Mouse (Mus musculus) G1E (cell line): ENCODE results near the gene Cpvl. TPM values are rescaled to one million over a fixed set of nuclear protein-coding genes. Genes with fewer than 3 reads are reported as not detected.

Source experiments
- ATAC-seq: 2 replicates; pipeline ENCODE4 v1.8.0; 2016; ENCODE audit warnings: mild to moderate bottlenecking; ENCODE audit not compliant: insufficient number of reproducible peaks, poor library complexity, low FRiP score, severe bottlenecking; ENCODE audit errors: extremely low read depth
- DNase-seq: peaks from one replicate; pipeline ENCODE4 v3.0.0; 2012; ENCODE audit warnings: low spot score
- H3K27me3 ChIP-seq: 2 replicates; pipeline ENCODE4 v1.6.1; 2012; ENCODE audit warnings: mild to moderate bottlenecking, low read length, inconsistent platforms; ENCODE audit not compliant: insufficient read depth
- H3K36me3 ChIP-seq: replicated peaks from 2 replicates; pipeline ENCODE3; 2012; ENCODE audit warnings: mild to moderate bottlenecking, inconsistent platforms
- H3K4me1 ChIP-seq: 2 replicates; pipeline ENCODE4 v1.6.1; 2012; ENCODE audit warnings: low read depth, low read length, inconsistent platforms, mixed read lengths; ENCODE audit not compliant: insufficient read depth
- H3K4me3 ChIP-seq: 2 replicates; pipeline ENCODE4 v1.5.1; 2012; ENCODE audit warnings: low read depth, mild to moderate bottlenecking, inconsistent platforms, low read length, moderate library complexity, mixed read lengths
- H3K9me3 ChIP-seq: replicated peaks from 2 replicates; pipeline ENCODE4 v1.6.1; 2012; ENCODE audit warnings: inconsistent platforms
- CTCF ChIP-seq: IDR thresholded peaks from 2 replicates; pipeline ENCODE4 v1.5.1; 2012; ENCODE audit warnings: low read depth, low read length, inconsistent platforms, mixed read lengths
- GATA1 ChIP-seq: IDR thresholded peaks from 2 replicates; pipeline ENCODE4 v1.6.1; 2012; ENCODE audit warnings: borderline replicate concordance, low read length, inconsistent platforms, mixed read lengths
- GATA2 ChIP-seq: IDR thresholded peaks from 2 replicates; pipeline ENCODE4 v1.6.1; 2012; ENCODE audit warnings: low read depth, low read length, inconsistent platforms, borderline replicate concordance
- POLR2AphosphoS5 ChIP-seq: IDR thresholded peaks from 2 replicates; pipeline ENCODE4 v1.6.1; 2012; ENCODE audit warnings: low read depth, low read length, inconsistent platforms; ENCODE audit not compliant: insufficient replicate concordance
- TAL1 ChIP-seq: conservative IDR thresholded peaks from 2 replicates; pipeline ENCODE4 v1.6.1; 2012; ENCODE audit warnings: low read depth, low read length, inconsistent platforms, mixed read lengths
- polyA plus RNA-seq: library from polyadenylated mRNA; stranded (reverse); fragments of >175 nt; gene quantifications from 2 replicates; pipeline ENCODE4 v1.2.3, GENCODE M21; 2012
- total RNA-seq, 2 experiments: library from RNA; stranded (forward) in 1 of 2; stranded (reverse) in 1 of 2; fragments of 200-1000 nt in 1 of 2; fragments of >200 nt in 1 of 2; fragmentation: Nextera tagmentation in 1 of 2; gene quantifications; 2 replicates each; pipeline ENCODE4 v1.2.3; 2014 to 2017

The Cpvl gene
- total and polyA plus RNA-seq, 3 experiments = not detected

DNA sequence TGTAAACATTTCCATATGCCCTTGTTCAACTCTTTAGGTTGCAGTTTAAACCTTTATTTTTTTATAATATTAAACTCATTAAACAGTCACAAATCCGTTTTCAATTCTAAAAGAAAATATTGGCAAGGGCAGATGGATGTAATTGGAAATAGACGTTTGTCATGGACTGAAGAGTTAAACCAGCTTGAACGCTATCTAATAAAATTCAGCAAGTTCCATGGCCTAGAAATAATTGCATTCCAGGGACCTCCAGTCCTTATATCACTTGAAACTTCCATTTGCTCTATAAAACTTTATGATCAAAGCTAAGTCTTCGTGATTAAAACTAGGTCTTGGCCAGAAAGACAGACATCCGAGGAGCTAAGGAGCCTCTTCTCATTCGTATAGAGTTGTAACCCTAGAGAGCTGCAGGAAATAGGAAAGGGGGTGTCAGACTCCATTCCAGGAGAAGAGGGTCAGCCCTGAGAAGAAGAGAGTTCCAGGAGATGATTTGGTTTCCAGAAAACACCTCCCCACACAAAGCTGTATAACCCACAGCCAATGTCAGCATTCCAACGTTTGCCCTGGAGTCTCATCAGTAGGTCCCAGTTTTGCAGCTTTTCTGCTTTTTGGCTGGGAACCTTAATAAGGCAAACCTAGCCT lies 36.2 kb downstream of the Cpvl start:
- DNase-seq = no peak
- no peaks in the 10 kb centered on the region for H3K36me3 ChIP-seq
- H3K4me3 ChIP-seq = no peak overlapping the region
- TF ChIP-seq GATA1 = no peak
- TF ChIP-seq CTCF = no peak
- no peak for TF ChIP-seq TAL1
- TF ChIP-seq GATA2 = no peak
- no peak for TF ChIP-seq POLR2AphosphoS5
- ATAC-seq = no peak
- no peaks in the 10 kb centered on the region for H3K27me3 ChIP-seq
- no peaks in the 10 kb centered on the region for H3K4me1 ChIP-seq
- H3K9me3 ChIP-seq = peaks cover 48% of the 10 kb centered on the region

DNA sequence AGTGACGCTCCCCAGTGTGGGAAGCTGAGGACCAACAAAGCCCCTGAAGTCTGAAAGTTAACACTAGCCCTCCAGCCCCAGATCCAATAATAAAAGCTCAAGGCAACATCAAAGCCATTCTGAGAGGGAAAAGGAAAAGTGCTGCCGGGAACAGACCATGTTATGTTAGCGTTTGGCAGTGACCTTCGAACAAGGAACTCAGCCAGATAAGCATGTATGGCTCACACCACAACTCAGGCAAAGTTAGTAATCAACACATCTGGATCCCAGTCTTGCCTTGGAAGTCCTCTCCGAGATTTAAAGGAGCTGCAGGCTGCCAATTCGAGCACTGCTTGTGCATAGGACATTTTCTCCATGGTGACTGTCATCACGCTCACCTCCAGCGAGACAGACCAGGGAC lies 38.7 kb downstream of the Cpvl start:
- no peak for ATAC-seq
- Histone ChIP-seq H3K36me3 (no peaks in the 10 kb centered on the region), H3K27me3 (no peaks in the 10 kb centered on the region), H3K4me1 (no peaks in the 10 kb centered on the region), H3K4me3 (no peak overlapping the region), H3K9me3 (peaks cover 36% of the 10 kb centered on the region)
- no peak for DNase-seq
- TF ChIP-seq GATA1 (no peak), TAL1 (no peak), GATA2 (no peak), CTCF (no peak), POLR2AphosphoS5 (no peak)

GRCm38 (mm10) chr6:53938942-53939341 lies 39.5 kb downstream of the Cpvl start:
- peaks cover 34% of the 10 kb centered on the region for H3K9me3 ChIP-seq
- H3K36me3 ChIP-seq = no peaks in the 10 kb centered on the region
- no peaks in the 10 kb centered on the region for H3K4me1 ChIP-seq
- no peak for TF ChIP-seq CTCF
- no peak for TF ChIP-seq GATA2
- no peak for TF ChIP-seq TAL1
- no peak for TF ChIP-seq POLR2AphosphoS5
- no peak for TF ChIP-seq GATA1
- ATAC-seq = no peak; the same call in 1 of the 2 replicates
- no peak for DNase-seq
- H3K4me3 ChIP-seq = no peak overlapping the region
- no peaks in the 10 kb centered on the region for H3K27me3 ChIP-seq

GRCm38 (mm10) chr6:53937143-53938134 lies 41.0 kb downstream of the Cpvl start:
- ATAC-seq (no peak), DNase-seq (no peak)
- Histone ChIP-seq H3K9me3 (peaks cover 36% of the 10 kb centered on the region), H3K27me3 (no peaks in the 10 kb centered on the region), H3K4me3 (no peak overlapping the region), H3K36me3 (no peaks in the 10 kb centered on the region), H3K4me1 (no peaks in the 10 kb centered on the region)
- TF ChIP-seq TAL1 (no peak), CTCF (no peak), GATA2 (no peak), GATA1 (no peak), POLR2AphosphoS5 (no peak)

- peaks cover 35% of the 10 kb centered on the region for H3K9me3 ChIP-seq
- no peak overlapping the region for H3K4me3 ChIP-seq
- no peaks in the 10 kb centered on the region for H3K4me1 ChIP-seq
- TF ChIP-seq CTCF = no peak
- no peak for TF ChIP-seq GATA1
- no peak for TF ChIP-seq TAL1
- no peak for TF ChIP-seq GATA2
- TF ChIP-seq POLR2AphosphoS5 = no peak
- ATAC-seq (no peak), DNase-seq (no peak)
- H3K27me3 ChIP-seq = no peaks in the 10 kb centered on the region
- no peaks in the 10 kb centered on the region for H3K36me3 ChIP-seq
Observed at GRCm38 (mm10) chr6:53931605-53932004, 46.9 kb downstream of the Cpvl start.

GRCm38 (mm10) chr6:53929858-53930257 lies 48.6 kb downstream of the Cpvl start:
- Histone ChIP-seq H3K9me3 (peaks cover 43% of the 10 kb centered on the region), H3K27me3 (no peaks in the 10 kb centered on the region), H3K4me3 (no peak overlapping the region), H3K4me1 (no peaks in the 10 kb centered on the region), H3K36me3 (no peaks in the 10 kb centered on the region)
- ATAC-seq = no peak
- DNase-seq = no peak
- TF ChIP-seq GATA2 (no peak), CTCF (no peak), GATA1 (no peak), POLR2AphosphoS5 (no peak), TAL1 (no peak)
